Mouse (Mus musculus): ENCODE results near the gene Zfp607a. TPM values are rescaled to one million over a fixed set of nuclear protein-coding genes. Genes with fewer than 3 reads are reported as not detected.
A peak's percentile ranks its signal among the peaks of the same experiment; 100 is the strongest.

Zfp607a gene
- 0.88 and 1.4 TPM in 2 replicates for polyA plus RNA-seq (2015; fragmentation: Nextera tagmentation; extraction: Ambion mirVana)

GRCm38 (mm10) chr7:27857227-27857626 is at the start of gene Zfp607a:
Gene Zfp607a (plus strand): TSS chr7:27857527.
- Histone ChIP-seq H3K27me3 (replicated peaks; ENCODE audit: control insufficient read depth, insufficient read depth, low read length) (no peaks in the 10 kb centered on the region), H3K9me3 (ENCODE audit: control insufficient read depth, low read length) (peaks cover 3% of the 10 kb centered on the region; the same call in 1 of the 2 replicates), H3K36me3 (ENCODE audit: control insufficient read depth, insufficient read depth, low read length) (peaks cover 13% of the 10 kb centered on the region), H3K9ac (ENCODE audit: low read depth, low read length) (no peak within 1 kb of the TSS), H3K4me1 (ENCODE audit: control insufficient read depth, insufficient read depth, low read depth, low read length) (peaks cover 8% of the 10 kb centered on the region), H3K4me2 (ENCODE audit: low read length) (no peak within 1 kb of the TSS), H3K27ac (ENCODE audit: low read depth, low read length) (no peak within 1 kb of the TSS), H3K4me3 (ENCODE audit: low read length) (no peak within 1 kb of the TSS)
- ATAC-seq: no peak
- 100% methylated on average over 1 of the region's 1 CpGs for WGBS

DNA sequence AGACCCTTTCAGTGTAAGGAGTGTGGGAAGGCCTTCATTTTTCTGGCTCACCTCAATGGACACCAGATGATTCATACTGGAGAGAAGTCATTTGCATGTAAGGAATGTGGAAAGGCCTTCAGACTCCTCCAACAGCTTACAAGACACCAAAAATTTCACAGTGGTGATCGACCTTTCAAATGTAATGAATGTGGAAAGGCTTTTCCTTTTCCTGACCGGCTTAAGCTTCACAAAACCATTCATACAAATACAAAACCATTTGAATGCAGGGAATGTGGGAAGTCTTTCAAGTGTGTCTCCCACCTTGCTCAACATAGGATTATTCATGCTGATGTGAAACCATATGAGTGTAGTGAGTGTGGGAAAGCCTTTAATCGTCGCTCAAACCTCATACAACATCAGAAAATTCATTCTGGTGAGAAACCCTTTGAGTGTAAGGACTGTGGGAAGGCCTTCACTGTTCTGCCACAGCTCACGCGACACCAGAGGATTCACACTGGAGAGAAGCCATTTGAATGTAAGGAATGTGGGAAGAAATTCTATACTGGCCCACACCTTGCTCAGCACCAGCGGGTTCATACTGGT is 38.7 kb upstream of the Zfp607a start:
- H3K9me3 ChIP-seq (ENCODE audit: control insufficient read depth, low read length): no peaks in the 10 kb centered on the region
- H3K27ac ChIP-seq (ENCODE audit: low read depth, low read length): no peak overlapping the region
- peaks cover 22% of the 10 kb centered on the region for H3K36me3 ChIP-seq (ENCODE audit: control insufficient read depth, insufficient read depth, low read length)
- no peaks in the 10 kb centered on the region for H3K27me3 ChIP-seq (replicated peaks; ENCODE audit: control insufficient read depth, insufficient read depth, low read length)
- ATAC-seq: no peak
- no peak overlapping the region for H3K4me2 ChIP-seq (ENCODE audit: low read length)
- H3K4me1 ChIP-seq (ENCODE audit: control insufficient read depth, insufficient read depth, low read depth, low read length): no peaks in the 10 kb centered on the region
- H3K9ac ChIP-seq (ENCODE audit: low read depth, low read length): no peak overlapping the region
- no peak overlapping the region for H3K4me3 ChIP-seq (ENCODE audit: low read length)
- WGBS: 96% methylated on average over 7 of the region's 7 CpGs

GRCm38 (mm10) chr7:27822611-27823010 is 34.7 kb upstream of the Zfp607a start:
- Histone ChIP-seq H3K9me3 (ENCODE audit: control insufficient read depth, low read length) (peaks cover 5% of the 10 kb centered on the region), H3K27me3 (replicated peaks; ENCODE audit: control insufficient read depth, insufficient read depth, low read length) (no peaks in the 10 kb centered on the region), H3K4me1 (ENCODE audit: control insufficient read depth, insufficient read depth, low read depth, low read length) (no peaks in the 10 kb centered on the region), H3K36me3 (ENCODE audit: control insufficient read depth, insufficient read depth, low read length) (peaks cover 17% of the 10 kb centered on the region), H3K4me2 (ENCODE audit: low read length) (no peak overlapping the region), H3K4me3 (ENCODE audit: low read length) (no peak overlapping the region), H3K27ac (ENCODE audit: low read depth, low read length) (no peak overlapping the region), H3K9ac (ENCODE audit: low read depth, low read length) (no peak overlapping the region)
- ATAC-seq: no peak

DNA sequence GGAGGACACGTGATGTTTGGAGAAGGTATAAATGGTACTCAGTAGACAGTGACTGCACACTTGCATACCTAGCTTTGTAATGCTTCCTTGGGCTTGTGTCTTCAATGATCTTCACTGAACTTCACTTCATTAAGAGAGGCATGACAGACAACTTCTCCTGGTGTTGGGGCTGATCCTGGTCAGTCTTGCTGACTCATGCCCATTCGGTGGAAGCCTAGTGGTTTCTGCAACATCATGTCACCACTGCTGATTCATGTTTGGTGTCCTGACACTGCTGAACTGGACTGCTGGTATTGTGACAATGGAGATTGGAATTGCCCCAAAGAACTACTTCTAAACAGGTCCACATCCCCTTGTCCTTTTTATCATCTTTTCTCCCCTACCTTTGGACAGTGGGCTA is 23.2 kb upstream of the Zfp607a start:
- Histone ChIP-seq H3K4me1 (ENCODE audit: control insufficient read depth, insufficient read depth, low read depth, low read length) (peaks cover 2% of the 10 kb centered on the region), H3K4me3 (ENCODE audit: low read length) (no peak overlapping the region), H3K27ac (ENCODE audit: low read depth, low read length) (no peak overlapping the region), H3K27me3 (replicated peaks; ENCODE audit: control insufficient read depth, insufficient read depth, low read length) (no peaks in the 10 kb centered on the region; the same call in 1 of the 2 replicates), H3K4me2 (ENCODE audit: low read length) (no peak overlapping the region), H3K36me3 (ENCODE audit: control insufficient read depth, insufficient read depth, low read length) (no peaks in the 10 kb centered on the region), H3K9me3 (ENCODE audit: control insufficient read depth, low read length) (no peaks in the 10 kb centered on the region), H3K9ac (ENCODE audit: low read depth, low read length) (no peak overlapping the region)
- WGBS: 81% methylated on average over 2 of the region's 2 CpGs
- no peak for ATAC-seq

- Histone ChIP-seq H3K4me1 (ENCODE audit: control insufficient read depth, insufficient read depth, low read depth, low read length) (peaks cover 5% of the 10 kb centered on the region), H3K4me3 (ENCODE audit: low read length) (peak overlapping the region; percentile 57), H3K4me2 (ENCODE audit: low read length) (peak overlapping the region; percentile 63), H3K27me3 (replicated peaks; ENCODE audit: control insufficient read depth, insufficient read depth, low read length) (no peaks in the 10 kb centered on the region), H3K27ac (ENCODE audit: low read depth, low read length) (peak overlapping the region; percentile 84), H3K9ac (ENCODE audit: low read depth, low read length) (peak overlapping the region; percentile 74), H3K36me3 (ENCODE audit: control insufficient read depth, insufficient read depth, low read length) (no peaks in the 10 kb centered on the region), H3K9me3 (ENCODE audit: control insufficient read depth, low read length) (no peaks in the 10 kb centered on the region)
- 24% methylated on average over 6 of the region's 6 CpGs for WGBS
- ATAC-seq: peak; percentile 23; the same call in 1 of the 2 replicates
Measured at GRCm38 (mm10) chr7:27837896-27838295, 19.4 kb upstream of the Zfp607a start.

DNA sequence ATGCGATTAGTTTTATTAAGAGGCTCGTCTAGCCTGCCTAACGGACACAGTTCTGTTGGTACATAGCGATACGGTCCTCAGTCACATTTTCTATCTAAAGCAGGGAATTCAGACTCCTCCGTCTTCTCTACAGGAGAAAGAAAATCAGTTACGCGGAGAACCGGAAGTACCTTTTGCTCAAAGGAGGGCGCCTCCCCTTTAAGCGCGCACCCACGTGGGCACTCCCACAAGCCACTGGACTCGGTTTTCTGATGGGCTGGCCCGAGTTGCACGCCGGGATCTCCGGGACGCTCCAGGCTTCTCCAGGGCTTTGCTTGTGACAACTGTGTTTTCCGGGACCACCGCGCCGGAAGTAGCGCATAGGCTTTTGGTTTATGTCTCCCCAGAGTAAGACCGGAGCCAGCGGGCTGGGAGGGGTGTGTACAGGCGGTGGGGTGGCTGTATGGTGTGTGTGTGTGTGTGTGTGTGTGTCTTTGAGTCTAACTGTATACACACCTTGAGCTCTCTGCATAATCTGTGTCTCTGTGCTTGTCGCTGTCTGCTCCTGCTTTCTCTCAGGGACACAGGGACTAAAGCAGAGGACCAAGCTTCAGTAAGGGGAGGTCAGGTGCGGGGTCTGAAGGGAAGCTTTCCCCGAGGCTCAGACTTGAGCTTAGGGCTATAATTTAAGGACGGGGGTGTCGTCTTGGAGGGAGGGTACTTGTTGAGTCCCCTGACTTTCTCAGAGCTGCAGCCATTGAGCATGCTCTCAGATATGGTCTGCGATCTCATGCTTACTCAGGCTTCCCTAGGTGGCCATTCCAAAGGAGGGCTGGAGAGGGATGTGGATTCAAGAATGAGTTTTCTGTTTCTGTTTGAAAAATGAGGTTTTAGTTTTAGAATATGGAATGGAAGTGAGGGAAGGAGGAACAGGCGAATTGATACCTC is 18.7 kb upstream of the Zfp607a start, which contains the start of gene Zfp59:
Gene Zfp59, plus strand, starts transcription at position 285 of the 927 bp plus-strand sequence.
- H3K4me3 ChIP-seq (ENCODE audit: low read length): peak within 1 kb of the TSS; percentile 57
- WGBS: 4% methylated on average over 34 of the region's 34 CpGs
- peak within 1 kb of the TSS; percentile 84 for H3K27ac ChIP-seq (ENCODE audit: low read depth, low read length)
- no peaks in the 10 kb centered on the region for H3K27me3 ChIP-seq (replicated peaks; ENCODE audit: control insufficient read depth, insufficient read depth, low read length)
- peaks cover 5% of the 10 kb centered on the region for H3K4me1 ChIP-seq (ENCODE audit: control insufficient read depth, insufficient read depth, low read depth, low read length)
- peak; percentile 98 for ATAC-seq
- peak within 1 kb of the TSS; percentile 74 for H3K9ac ChIP-seq (ENCODE audit: low read depth, low read length)
- no peaks in the 10 kb centered on the region for H3K9me3 ChIP-seq (ENCODE audit: control insufficient read depth, low read length)
- H3K4me2 ChIP-seq (ENCODE audit: low read length): peak within 1 kb of the TSS; percentile 63
- no peaks in the 10 kb centered on the region for H3K36me3 ChIP-seq (ENCODE audit: control insufficient read depth, insufficient read depth, low read length)

DNA sequence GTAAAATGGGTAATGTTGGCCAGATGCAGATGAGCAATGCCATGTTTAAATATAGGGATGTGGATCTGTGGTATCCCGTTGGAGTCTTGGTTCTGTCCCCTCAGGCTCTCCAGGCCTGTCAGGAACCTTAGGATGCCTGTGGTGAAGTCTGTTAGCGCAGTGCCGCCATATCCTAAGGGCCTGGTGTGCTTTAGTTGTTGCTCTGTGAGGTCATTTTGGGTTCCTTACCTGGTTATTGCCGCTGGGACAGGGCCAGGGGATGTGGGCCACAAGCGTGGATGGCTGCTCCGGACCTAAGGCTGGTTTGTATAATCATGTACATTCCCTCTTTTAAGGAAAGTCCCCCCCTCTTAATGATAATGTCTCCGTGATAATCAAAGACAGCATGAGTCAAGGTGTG is 17.7 kb upstream of the Zfp607a start:
- no peak for ATAC-seq
- 96% methylated on average over 7 of the region's 7 CpGs for WGBS
- no peaks in the 10 kb centered on the region for H3K27me3 ChIP-seq (replicated peaks; ENCODE audit: control insufficient read depth, insufficient read depth, low read length)
- no peak overlapping the region for H3K27ac ChIP-seq (ENCODE audit: low read depth, low read length)
- peaks cover 5% of the 10 kb centered on the region for H3K4me1 ChIP-seq (ENCODE audit: control insufficient read depth, insufficient read depth, low read depth, low read length)
- no peak overlapping the region for H3K4me3 ChIP-seq (ENCODE audit: low read length)
- H3K4me2 ChIP-seq (ENCODE audit: low read length): peak overlapping the region; percentile 63
- H3K9me3 ChIP-seq (ENCODE audit: control insufficient read depth, low read length): no peaks in the 10 kb centered on the region
- H3K36me3 ChIP-seq (ENCODE audit: control insufficient read depth, insufficient read depth, low read length): 0 out of 2 replicates have a peak, but pooled peaks cover under 1% of the 10 kb centered on the region
- no peak overlapping the region for H3K9ac ChIP-seq (ENCODE audit: low read depth, low read length)

- H3K4me3 ChIP-seq (ENCODE audit: low read length): no peak overlapping the region
- no peak overlapping the region for H3K4me2 ChIP-seq (ENCODE audit: low read length)
- H3K27ac ChIP-seq (ENCODE audit: low read depth, low read length): no peak overlapping the region
- H3K36me3 ChIP-seq (ENCODE audit: control insufficient read depth, insufficient read depth, low read length): 0 out of 2 replicates have a peak, but pooled peaks cover 2% of the 10 kb centered on the region
- H3K9me3 ChIP-seq (ENCODE audit: control insufficient read depth, low read length): no peaks in the 10 kb centered on the region
- 84% methylated on average over 6 of the region's 6 CpGs for WGBS
- H3K4me1 ChIP-seq (ENCODE audit: control insufficient read depth, insufficient read depth, low read depth, low read length): peaks cover 5% of the 10 kb centered on the region
- H3K27me3 ChIP-seq (replicated peaks; ENCODE audit: control insufficient read depth, insufficient read depth, low read length): no peaks in the 10 kb centered on the region
- ATAC-seq: no peak
- H3K9ac ChIP-seq (ENCODE audit: low read depth, low read length): no peak overlapping the region
Measured at GRCm38 (mm10) chr7:27840104-27840503, 17.2 kb upstream of the Zfp607a start.

Measured in hindbrain, embryonic 16.5 days (tissue).